Mouse (Mus musculus): Measurements from ENCODE around the gene Olfr531. TPM values are rescaled to one million over a fixed set of nuclear protein-coding genes. Genes with fewer than 3 reads are reported as not detected.

Olfr531 gene
- polyA plus RNA-seq (2017; shearing (Covaris generic)): not detected

DNA sequence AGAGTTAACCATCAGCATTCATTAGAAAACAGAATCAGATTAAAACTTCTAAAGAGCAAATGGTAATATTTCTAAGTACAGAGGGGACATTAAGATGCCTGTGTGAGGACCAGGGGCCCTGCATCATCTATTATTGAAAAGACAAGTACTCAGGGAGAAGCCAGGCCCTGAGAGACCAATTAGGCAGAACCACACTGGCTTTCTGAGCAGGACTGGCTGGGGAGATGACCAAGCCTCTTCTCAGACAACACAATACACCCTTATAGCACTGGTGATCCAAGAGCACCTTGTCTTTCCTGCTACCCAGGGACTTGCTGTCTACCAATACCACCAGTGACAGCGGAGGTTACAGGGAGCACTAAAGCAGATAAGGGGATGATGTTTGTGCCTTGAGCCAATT, at the start of gene Olfr531:
Gene Olfr531 (minus strand): TSS at position 101 of the 400 bp plus-strand sequence.

DNA sequence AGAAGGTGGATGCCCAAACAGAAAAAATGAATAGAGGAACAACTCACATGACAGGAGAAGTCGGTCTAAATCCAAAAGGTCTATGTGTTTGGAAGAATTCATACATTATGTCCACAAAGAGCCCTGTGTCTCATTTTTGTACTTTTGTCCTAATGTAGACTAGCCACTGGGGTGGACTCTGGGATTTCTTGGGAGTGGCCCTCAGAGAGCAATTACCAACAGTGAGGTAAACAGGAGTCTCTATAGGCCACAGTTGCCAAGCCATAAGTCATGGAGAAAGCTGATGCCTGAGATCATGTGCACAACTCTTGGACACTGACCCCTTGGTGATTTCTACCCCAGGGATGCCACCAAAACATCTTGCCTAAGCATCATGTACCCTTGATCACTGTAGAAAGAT, 18.8 kb upstream of the Olfr531 start, which contains the start of gene Olfr532:
Gene Olfr532 (minus strand): TSS at position 101 of the 400 bp plus-strand sequence.

DNA sequence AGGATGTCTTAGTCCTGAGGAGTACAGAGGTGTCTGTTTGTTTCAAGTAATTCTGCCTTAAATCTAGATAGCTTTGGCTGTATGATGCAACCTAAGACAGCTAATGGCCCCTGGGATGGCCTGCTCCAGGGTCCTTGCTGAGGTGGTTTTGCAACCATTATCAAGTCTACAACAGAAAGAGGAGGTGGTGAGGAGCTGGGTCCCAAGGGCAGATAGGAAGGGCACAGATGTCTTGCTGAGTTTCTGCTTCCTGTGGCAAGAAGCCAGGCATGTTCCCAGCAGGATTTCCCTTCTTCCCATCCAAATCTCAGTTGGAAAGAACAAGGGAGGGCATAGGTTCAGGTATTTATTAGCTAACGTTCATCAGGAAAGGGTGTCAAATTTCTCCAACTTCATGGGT, 26.5 kb downstream of the Olfr531 start, which contains the start of gene Olfr530:
Gene Olfr530 (minus strand): TSS at position 101 of the 400 bp plus-strand sequence.

DNA sequence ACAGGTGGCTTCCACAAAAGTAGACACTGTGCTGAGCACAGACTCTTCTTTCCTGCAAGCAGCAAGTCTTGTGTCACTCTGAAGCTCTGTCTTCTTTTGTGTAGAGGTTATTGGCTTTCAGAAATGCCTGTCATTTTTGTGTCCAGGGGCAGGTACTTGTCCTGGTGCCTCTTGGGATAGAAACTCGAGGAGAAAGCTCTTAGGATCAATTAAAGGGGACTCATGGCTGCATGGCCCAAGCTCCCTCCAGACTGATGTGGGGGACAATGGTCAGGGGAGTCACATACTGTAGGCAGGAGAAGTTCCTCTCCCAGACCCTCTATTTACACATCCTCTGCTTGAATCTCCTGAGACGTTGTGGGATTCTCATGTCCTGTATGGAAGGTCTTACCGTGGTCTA, 41.1 kb downstream of the Olfr531 start, which contains the start of gene Olfr60:
Gene Olfr60 (minus strand): TSS at position 101 of the 400 bp plus-strand sequence.

Other genes with a start within 250 kb of the Olfr531 start
- gene Sprn, start 248.0 kb downstream of the Olfr531 start, polyA plus RNA-seq (2017; shearing (Covaris generic)): not detected
- not detected for gene Olfr522, start 238.2 kb downstream of the Olfr531 start, polyA plus RNA-seq (2017; shearing (Covaris generic))
- not detected for gene Olfr523, start 229.7 kb downstream of the Olfr531 start, polyA plus RNA-seq (2017; shearing (Covaris generic))
- gene Olfr524, start 197.0 kb downstream of the Olfr531 start, polyA plus RNA-seq (2017; shearing (Covaris generic)): 0.85 TPM
- 3.7 TPM for gene Cd163l1, start 184.7 kb downstream of the Olfr531 start, polyA plus RNA-seq (2017; shearing (Covaris generic))
- 9.9 TPM for gene 5830411N06Rik, start 155.6 kb downstream of the Olfr531 start, polyA plus RNA-seq (2017; shearing (Covaris generic))
- 0.26 TPM for gene Olfr525, start 82.1 kb downstream of the Olfr531 start, polyA plus RNA-seq (2017; shearing (Covaris generic))
- not detected for gene Olfr527, start 68.9 kb downstream of the Olfr531 start, polyA plus RNA-seq (2017; shearing (Covaris generic))
- gene Olfr60, start 41.2 kb downstream of the Olfr531 start, polyA plus RNA-seq (2017; shearing (Covaris generic)): 1.4 TPM
- gene Olfr530, start 26.6 kb downstream of the Olfr531 start, polyA plus RNA-seq (2017; shearing (Covaris generic)): 0.64 TPM
- gene Olfr532, start 18.7 kb upstream of the Olfr531 start, polyA plus RNA-seq (2017; shearing (Covaris generic)): 0.10 TPM
- gene Olfr533, start 60.5 kb upstream of the Olfr531 start, polyA plus RNA-seq (2017; shearing (Covaris generic)): not detected
- gene Olfr535, start 81.3 kb upstream of the Olfr531 start, polyA plus RNA-seq (2017; shearing (Covaris generic)): not detected
- not detected for gene Olfr536, start 104.5 kb upstream of the Olfr531 start, polyA plus RNA-seq (2017; shearing (Covaris generic))
- not detected for gene Olfr538, start 165.0 kb upstream of the Olfr531 start, polyA plus RNA-seq (2017; shearing (Covaris generic))
- not detected for gene Olfr46, start 198.4 kb upstream of the Olfr531 start, polyA plus RNA-seq (2017; shearing (Covaris generic))
- not detected for gene Olfr61, start 226.1 kb upstream of the Olfr531 start, polyA plus RNA-seq (2017; shearing (Covaris generic))
- not detected for gene Olfr53, start 243.5 kb upstream of the Olfr531 start, polyA plus RNA-seq (2017; shearing (Covaris generic))

All from effector memory CD4-positive, alpha-beta T cell, adult 5 months (primary cell).